Mouse (Mus musculus) frontal cortex, postnatal 10 days (tissue): ENCODE data around the gene Rpl21.
"Not testable (repeated sequence)": the region's sequence is repeated elsewhere in the genome, so short reads cannot be mapped to it uniquely, and the experiment has no call there.

Experiments
- DNase-seq, 2 experiments: peaks; one replicate each; pipeline ENCODE4 v3.0.0; 2022; ENCODE audit warnings: low spot score in 2 of 2, mixed read lengths in 1 of 2

The Rpl21 gene

GRCm38 (mm10) chr5:146867246-146867945, 34.7 kb downstream of the Rpl21 start:
- peak; percentile 79 to 91 for DNase-seq

- no peak for DNase-seq
Measured at GRCm38 (mm10) chr5:146867946-146868314, 35.2 kb downstream of the Rpl21 start.

GRCm38 (mm10) chr5:146872981-146873631, 40.4 kb downstream of the Rpl21 start:
- DNase-seq = no peak

GRCm38 (mm10) chr5:146876024-146876423, 43.3 kb downstream of the Rpl21 start:
- no peak for DNase-seq

- not testable (repeated sequence) for DNase-seq
Measured at GRCm38 (mm10) chr5:146877882-146878281, 45.2 kb downstream of the Rpl21 start.

- DNase-seq = no peak
Measured at GRCm38 (mm10) chr5:146882261-146882660, 49.6 kb downstream of the Rpl21 start.

GRCm38 (mm10) chr5:146883053-146883452, 50.4 kb downstream of the Rpl21 start:
- no peak for DNase-seq

GRCm38 (mm10) chr5:146883486-146884272, 51.0 kb downstream of the Rpl21 start:
- DNase-seq = no peak
